Mouse (Mus musculus) forebrain, embryonic 11.5 days (tissue): ENCODE data around the gene Chst12. TPM values are rescaled to one million over a fixed set of nuclear protein-coding genes. Genes with fewer than 3 reads are reported as not detected.
"Not testable (repeated sequence)": the region's sequence is repeated elsewhere in the genome, so short reads cannot be mapped to it uniquely, and the experiment has no call there.

ENCODE experiments used
- ATAC-seq: fragments of 200-750 bp; cut with Nextera tagmentation; replicated peaks from 2 replicates; pipeline ENCODE4 v1.8.0; 2017; ENCODE audit warnings: moderate TSS enrichment; ENCODE audit not compliant: low FRiP score
- DNase-seq: peaks from one replicate; pipeline ENCODE4 v3.0.0-alpha.2; 2017; ENCODE audit warnings: low spot score
- H3K27ac ChIP-seq: fragments of 300-500 bp; sonication (generic); 2 replicates; pipeline ENCODE4 v1.5.1; 2014; ENCODE audit warnings: low read depth, low read length
- H3K27me3 ChIP-seq: fragments of 300-500 bp; sonication (generic); 2 replicates; pipeline ENCODE4 v1.6.1; 2014; ENCODE audit warnings: mild to moderate bottlenecking, low read length, mixed read lengths; ENCODE audit not compliant: control insufficient read depth, insufficient read depth
- H3K36me3 ChIP-seq: fragments of 300-500 bp; sonication (generic); 2 replicates; pipeline ENCODE4 v1.6.1; 2014; ENCODE audit warnings: mild to moderate bottlenecking, low read length, moderate library complexity, mixed read lengths; ENCODE audit not compliant: control insufficient read depth, insufficient read depth
- H3K4me1 ChIP-seq: fragments of 300-500 bp; sonication (generic); replicated peaks from 2 replicates; pipeline ENCODE4 v1.6.1; 2014; ENCODE audit warnings: low read length, mixed read lengths; ENCODE audit not compliant: control insufficient read depth, insufficient read depth
- H3K4me2 ChIP-seq: fragments of 300-500 bp; sonication (generic); 2 replicates; pipeline ENCODE4 v1.6.1; 2014; ENCODE audit warnings: low read depth, mild to moderate bottlenecking, low read length, moderate library complexity, mixed read lengths; ENCODE audit not compliant: severe bottlenecking
- H3K4me3 ChIP-seq: fragments of 300-500 bp; sonication (generic); 2 replicates; pipeline ENCODE4 v1.5.1; 2014; ENCODE audit warnings: low read depth, low read length
- H3K9ac ChIP-seq: fragments of 300-500 bp; sonication (generic); 2 replicates; pipeline ENCODE4 v1.6.1; 2014; ENCODE audit warnings: low read length
- H3K9me3 ChIP-seq: fragments of 300-500 bp; sonication (generic); 2 replicates; pipeline ENCODE4 v1.6.1; 2016; ENCODE audit warnings: low read length, mixed read lengths; ENCODE audit not compliant: control insufficient read depth
- WGBS: fragments of 180-500 bp; shearing (Covaris S2); extraction: QIAGEN DNeasy Blood & Tissue Kit; methylation state at CpG from one replicate; pipeline ENCODE4 v1.1.7; 2014; 5-methylcytosine and 5-hydroxymethylcytosine counted together
- polyA plus RNA-seq: library from polyadenylated mRNA; unstranded; fragments of >200 nt; fragmentation: Nextera tagmentation; extraction: Ambion mirVana; gene quantifications from 2 replicates; pipeline ENCODE4 v1.2.1, GENCODE M21; 2014

Chst12 gene
- polyA plus RNA-seq: 11.8 and 12.2 TPM in 2 replicates

- Histone ChIP-seq H3K9me3 (no peaks in the 10 kb centered on the region), H3K27ac (no peak within 1 kb of the TSS; the same call in 1 of the 2 replicates), H3K9ac (peak within 1 kb of the TSS; percentile 70), H3K4me3 (peak within 1 kb of the TSS; percentile 50), H3K4me1 (peaks cover 18% of the 10 kb centered on the region; the same call in 1 of the 2 replicates), H3K36me3 (no peaks in the 10 kb centered on the region), H3K4me2 (peak within 1 kb of the TSS; percentile 61), H3K27me3 (no peaks in the 10 kb centered on the region)
- under 1% methylated on average over 38 of the region's 38 CpGs for WGBS
- DNase-seq (peak; percentile 100), ATAC-seq (peak; percentile 94)
These were observed at the start of gene Chst12 for GRCm38 (mm10) chr5:140505208-140505780. TSS of gene Chst12 (plus strand) at chr5:140505550.

GRCm38 (mm10) chr5:140461476-140461875, 43.9 kb upstream of the Chst12 start:
- H3K27ac ChIP-seq: no peak overlapping the region
- no peak overlapping the region for H3K4me2 ChIP-seq
- no peak overlapping the region for H3K9ac ChIP-seq
- no peaks in the 10 kb centered on the region for H3K4me1 ChIP-seq
- H3K36me3 ChIP-seq: no peaks in the 10 kb centered on the region
- no peak for DNase-seq
- WGBS: 87% methylated on average over 3 of the region's 3 CpGs
- no peak for ATAC-seq
- no peak overlapping the region for H3K4me3 ChIP-seq
- H3K9me3 ChIP-seq: no peaks in the 10 kb centered on the region; the same call in 1 of the 2 replicates
- no peaks in the 10 kb centered on the region for H3K27me3 ChIP-seq

GRCm38 (mm10) chr5:140463151-140463550, 42.2 kb upstream of the Chst12 start:
- not testable (repeated sequence) for H3K27ac ChIP-seq, H3K36me3 ChIP-seq, H3K4me2 ChIP-seq, DNase-seq, H3K9me3 ChIP-seq, H3K27me3 ChIP-seq, ATAC-seq, H3K9ac ChIP-seq, H3K4me1 ChIP-seq, H3K4me3 ChIP-seq
- 87% methylated on average over 2 of the region's 2 CpGs for WGBS

GRCm38 (mm10) chr5:140464943-140465342, 40.4 kb upstream of the Chst12 start:
- Histone ChIP-seq H3K4me1 (no peaks in the 10 kb centered on the region), H3K4me2 (no peak overlapping the region), H3K4me3 (no peak overlapping the region), H3K36me3 (no peaks in the 10 kb centered on the region), H3K27ac (no peak overlapping the region), H3K9me3 (no peaks in the 10 kb centered on the region; the same call in 1 of the 2 replicates), H3K9ac (no peak overlapping the region), H3K27me3 (no peaks in the 10 kb centered on the region)
- DNase-seq (no peak), ATAC-seq (no peak)
- WGBS: 79% methylated on average over 2 of the region's 2 CpGs

DNA sequence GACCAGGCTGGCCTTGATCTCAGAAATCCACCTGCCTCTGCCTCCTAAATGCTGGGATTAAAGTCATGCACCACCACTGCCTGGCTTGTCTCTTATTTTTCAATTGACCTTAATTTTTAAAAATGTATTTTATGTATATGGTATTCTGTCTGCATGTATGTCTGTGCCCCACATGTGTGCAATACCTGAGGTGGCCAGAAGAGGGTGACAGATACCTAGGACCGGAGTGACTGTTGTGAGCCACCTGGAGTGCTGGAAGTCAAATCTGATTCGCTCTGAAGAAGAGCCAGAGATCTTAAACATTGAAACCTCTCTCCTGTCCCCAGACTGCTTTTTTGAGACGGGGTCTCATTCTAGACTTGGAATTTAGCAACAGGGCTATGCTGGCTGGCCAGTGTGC, 33.0 kb upstream of the Chst12 start:
- H3K36me3 ChIP-seq: no peaks in the 10 kb centered on the region
- ATAC-seq (no peak), DNase-seq (no peak)
- no peak overlapping the region for H3K9ac ChIP-seq
- WGBS: 79% methylated on average over 3 of the region's 3 CpGs
- H3K9me3 ChIP-seq: no peaks in the 10 kb centered on the region
- no peak overlapping the region for H3K27ac ChIP-seq
- H3K4me2 ChIP-seq: no peak overlapping the region
- no peak overlapping the region for H3K4me3 ChIP-seq
- no peaks in the 10 kb centered on the region for H3K4me1 ChIP-seq
- no peaks in the 10 kb centered on the region for H3K27me3 ChIP-seq

DNA sequence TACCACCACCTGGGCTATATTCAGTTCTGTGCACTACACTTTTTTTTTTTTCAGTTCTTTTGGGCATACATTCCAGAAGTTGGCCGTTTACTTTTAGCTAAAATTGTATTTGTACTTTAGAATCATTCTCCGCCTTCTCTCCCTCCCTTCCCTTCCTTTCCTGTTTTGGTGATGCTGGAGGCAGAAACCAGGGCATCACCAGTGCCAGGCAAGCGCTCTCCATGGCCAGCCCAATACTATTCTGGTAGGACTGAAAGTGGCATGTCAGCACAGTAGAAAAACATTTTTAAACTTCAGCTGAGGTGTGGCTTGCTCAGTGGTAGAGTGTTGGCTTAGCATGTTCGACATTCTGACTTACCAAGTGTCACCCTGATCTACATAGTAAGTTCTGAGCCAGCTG, 23.9 kb upstream of the Chst12 start:
- Histone ChIP-seq H3K9me3 (no peaks in the 10 kb centered on the region), H3K4me1 (no peaks in the 10 kb centered on the region), H3K36me3 (no peaks in the 10 kb centered on the region), H3K4me2 (no peak overlapping the region), H3K9ac (no peak overlapping the region), H3K4me3 (no peak overlapping the region), H3K27ac (no peak overlapping the region), H3K27me3 (no peaks in the 10 kb centered on the region)
- DNase-seq (no peak), ATAC-seq (no peak)
- WGBS: 84% methylated on average over 4 of the region's 4 CpGs

- ATAC-seq (no peak), DNase-seq (no peak)
- H3K27me3 ChIP-seq: no peaks in the 10 kb centered on the region
- no peaks in the 10 kb centered on the region for H3K4me1 ChIP-seq
- no peak overlapping the region for H3K4me2 ChIP-seq
- WGBS: 71% methylated on average over 6 of the region's 6 CpGs
- H3K9ac ChIP-seq: no peak overlapping the region
- H3K27ac ChIP-seq: no peak overlapping the region
- H3K4me3 ChIP-seq: no peak overlapping the region
- no peaks in the 10 kb centered on the region for H3K36me3 ChIP-seq
- H3K9me3 ChIP-seq: no peaks in the 10 kb centered on the region
These were observed 14.2 kb upstream of the Chst12 start for GRCm38 (mm10) chr5:140491142-140491541.

DNA sequence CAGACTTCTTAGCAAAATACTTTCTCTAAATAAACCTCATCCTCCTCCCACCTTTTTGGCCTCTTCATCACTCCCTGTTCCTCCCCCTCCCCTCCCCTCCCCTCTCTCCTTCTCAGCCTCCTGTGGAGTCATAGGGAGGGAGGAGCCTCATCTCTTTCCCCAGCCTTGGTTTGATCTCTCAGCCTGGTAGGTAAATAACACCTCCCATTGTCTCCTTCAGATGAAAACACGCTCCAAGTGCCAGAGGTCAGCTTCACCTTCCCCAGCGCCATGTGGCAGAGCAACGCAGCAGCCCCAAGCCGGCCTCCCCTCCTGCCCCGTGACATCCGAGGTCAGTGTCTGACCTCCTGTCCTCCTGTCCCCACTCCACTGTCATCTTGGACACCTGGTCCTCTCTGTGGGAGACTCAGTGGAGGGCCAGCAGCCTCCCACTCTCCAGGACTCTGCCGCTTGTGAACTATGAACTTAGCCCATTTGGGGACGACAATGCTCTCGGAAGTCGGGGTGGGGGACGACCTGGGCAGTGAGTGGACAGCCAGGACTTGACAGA, 12.6 kb upstream of the Chst12 start:
- H3K9ac ChIP-seq: no peak overlapping the region
- H3K36me3 ChIP-seq: no peaks in the 10 kb centered on the region
- no peak for ATAC-seq
- H3K4me1 ChIP-seq: no peaks in the 10 kb centered on the region
- H3K27ac ChIP-seq: no peak overlapping the region
- no peak for DNase-seq
- H3K4me2 ChIP-seq: no peak overlapping the region
- H3K27me3 ChIP-seq: no peaks in the 10 kb centered on the region
- H3K9me3 ChIP-seq: no peaks in the 10 kb centered on the region
- WGBS: 40% methylated on average over 11 of the region's 11 CpGs
- no peak overlapping the region for H3K4me3 ChIP-seq

- Histone ChIP-seq H3K27ac (no peak overlapping the region), H3K9ac (no peak overlapping the region), H3K27me3 (no peaks in the 10 kb centered on the region), H3K36me3 (no peaks in the 10 kb centered on the region), H3K4me3 (no peak overlapping the region), H3K4me2 (no peak overlapping the region), H3K4me1 (peaks cover 6% of the 10 kb centered on the region; the same call in 1 of the 2 replicates), H3K9me3 (no peaks in the 10 kb centered on the region)
- DNase-seq: no peak
- 84% methylated on average over 6 of the region's 6 CpGs for WGBS
- no peak for ATAC-seq
These were observed 7.2 kb upstream of the Chst12 start for GRCm38 (mm10) chr5:140498176-140498575.
